Mouse (Mus musculus) gastrocnemius, postnatal 14 days (tissue): ENCODE results near the gene Grap. TPM values are rescaled to one million over a fixed set of nuclear protein-coding genes. Genes with fewer than 3 reads are reported as not detected.
A peak's percentile ranks its signal among the peaks of the same experiment; 100 is the strongest.
"Not testable (repeated sequence)": the region's sequence is repeated elsewhere in the genome, so short reads cannot be mapped to it uniquely, and the experiment has no call there.

ENCODE experiments used
- DNase-seq: peaks from one replicate; pipeline ENCODE4 v3.0.0; 2021; ENCODE audit warnings: mixed read lengths
- intact Hi-C: fragments of 180-260 bp; cut with DNase I; formaldehyde crosslinking; loops from one replicate; pipeline ENCODE4 v1.15.1; 2025; ENCODE audit warnings: low total_unique reads
- total RNA-seq, 2 experiments: library from RNA; stranded (reverse); gene quantifications; 2 replicates each; pipeline ENCODE4 v1.2.3; 2021

Grap gene
- total RNA-seq, 2 experiments from 2014 or later: 7.0 to 9.9 TPM

- no peak for DNase-seq
- intact Hi-C loops: loop anchor here (10.0 kb wide), 1 partner anchor 1773 kb away; no protein-coding TSS in a partner anchor
Observed at GRCm38 (mm10) chr11:61637413-61637812, 15.7 kb upstream of the Grap start.

- intact Hi-C loops: loop anchor here (10.0 kb wide), 1 partner anchor 1773 kb away; no protein-coding TSS in a partner anchor
Observed at GRCm38 (mm10) chr11:61637856-61638255, 15.2 kb upstream of the Grap start.

GRCm38 (mm10) chr11:61638764-61639536, 14.1 kb upstream of the Grap start:
- intact Hi-C loops: loop anchor here (10.0 kb wide), 1 partner anchor 1774 kb away; no protein-coding TSS in a partner anchor
- DNase-seq: no peak

More at GRCm38 (mm10) chr11:61637856-61638255, 15.2 kb upstream of the Grap start:
- DNase-seq: no peak

- intact Hi-C loops: loop anchor here (10.0 kb wide), 1 partner anchor 1775 kb away; no protein-coding TSS in a partner anchor
- DNase-seq: no peak
Observed at GRCm38 (mm10) chr11:61639601-61640177, 13.4 kb upstream of the Grap start.

GRCm38 (mm10) chr11:61640585-61640984, 12.5 kb upstream of the Grap start:
- intact Hi-C loops, DNase-seq: not testable (repeated sequence)

- intact Hi-C loops: no loop called here
- no peak for DNase-seq
Observed at GRCm38 (mm10) chr11:61642106-61642505, 11.0 kb upstream of the Grap start.

- intact Hi-C loops: no loop called here
- no peak for DNase-seq
Observed at GRCm38 (mm10) chr11:61643184-61643961, 9.7 kb upstream of the Grap start.

- peak; percentile 47 for DNase-seq
- intact Hi-C loops: no loop called here
Observed at GRCm38 (mm10) chr11:61644576-61645326, 8.3 kb upstream of the Grap start.

- DNase-seq: no peak
- intact Hi-C loops: no loop called here
Observed at GRCm38 (mm10) chr11:61645357-61645857, 7.7 kb upstream of the Grap start.

GRCm38 (mm10) chr11:61646499-61647039, 6.5 kb upstream of the Grap start:
- DNase-seq: no peak
- intact Hi-C loops: no loop called here

- intact Hi-C loops: no loop called here
- DNase-seq: no peak
Observed at GRCm38 (mm10) chr11:61647110-61647910, 5.8 kb upstream of the Grap start.

GRCm38 (mm10) chr11:61647956-61648748, 4.9 kb upstream of the Grap start:
- intact Hi-C loops: no loop called here
- no peak for DNase-seq

GRCm38 (mm10) chr11:61648749-61649115, 4.3 kb upstream of the Grap start:
- no peak for DNase-seq
- intact Hi-C loops: no loop called here

GRCm38 (mm10) chr11:61649163-61649580, 3.9 kb upstream of the Grap start:
- DNase-seq: no peak
- intact Hi-C loops: no loop called here

- DNase-seq: no peak
- intact Hi-C loops: no loop called here
Observed at GRCm38 (mm10) chr11:61649626-61650025, 3.4 kb upstream of the Grap start.

GRCm38 (mm10) chr11:61650470-61651265, 2.4 kb upstream of the Grap start:
- DNase-seq: no peak
- intact Hi-C loops: no loop called here

GRCm38 (mm10) chr11:61652216-61652615, 849 bp upstream of the Grap start:
- intact Hi-C loops: no loop called here

More at GRCm38 (mm10) chr11:61652216-61652615, 849 bp upstream of the Grap start:
- DNase-seq: no peak
